In genomic region chr8:60678590-60678989, GRCm38 (mm10) we compare ENCODE assay signal across 1 mouse cellular context.
A peak's percentile ranks its signal among the peaks of the same experiment; 100 is the strongest.
TF ChIP-seq lines count a peak whose summit lies in the region.

No protein-coding gene starts in this region.

TF ChIP-seq in myocyte, 11 proteins besides CTCF, POLR2A, EP300 and RAD21 (continued from another document):
- peak; percentile 15 to 57 (median 25) for TF ChIP-seq MYOG (IDR thresholded peaks at IDR 0.05; ENCODE audit: control insufficient read depth in 1 of 3, insufficient read depth in 1 of 3, insufficient read length in 2 of 3, low read depth in 2 of 3)
- TF ChIP-seq TCF12 (IDR thresholded peaks at IDR 0.05; ENCODE audit: insufficient read depth, poor library complexity, severe bottlenecking) = no peak
- no peak for TF ChIP-seq E2F4 (IDR thresholded peaks at IDR 0.05; ENCODE audit: insufficient read depth)
TF ChIP-seq in myocyte: peak in this region for 3.
